Mouse (Mus musculus) regulatory T cell (primary cell): ENCODE measurements around the gene Sv2b.
"Not testable (repeated sequence)": the region's sequence is repeated elsewhere in the genome, so short reads cannot be mapped to it uniquely, and the experiment has no call there.

Experiments
- in situ Hi-C: fragments of 300-600 bp; cut with MboI, MseI; formaldehyde crosslinking; loops from one replicate; pipeline ENCODE4 v1.15.1; 2025; ENCODE audit warnings: high pct_unique_total_duplicates

The Sv2b gene

DNA sequence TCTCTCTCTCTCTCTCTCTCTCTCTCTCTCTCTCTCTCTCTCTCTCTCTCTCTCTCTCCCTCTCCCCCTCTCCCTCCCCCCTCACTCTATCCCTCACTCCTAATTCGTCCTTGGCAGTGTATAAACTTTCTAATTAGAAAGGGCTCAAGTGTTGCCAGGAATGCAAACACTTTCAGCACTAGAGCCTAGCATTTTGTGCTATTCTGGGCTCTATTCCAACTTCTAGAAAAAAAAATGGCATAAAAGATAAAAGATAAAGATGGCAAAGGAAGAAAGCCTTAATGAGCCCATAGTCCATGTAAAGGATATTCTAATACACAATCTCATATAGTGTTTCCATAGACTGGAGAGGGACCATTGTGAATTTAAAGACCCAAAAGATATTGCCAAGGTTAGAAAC, 88.3 kb downstream of the Sv2b start:
- in situ Hi-C loops, result no loop called here

DNA sequence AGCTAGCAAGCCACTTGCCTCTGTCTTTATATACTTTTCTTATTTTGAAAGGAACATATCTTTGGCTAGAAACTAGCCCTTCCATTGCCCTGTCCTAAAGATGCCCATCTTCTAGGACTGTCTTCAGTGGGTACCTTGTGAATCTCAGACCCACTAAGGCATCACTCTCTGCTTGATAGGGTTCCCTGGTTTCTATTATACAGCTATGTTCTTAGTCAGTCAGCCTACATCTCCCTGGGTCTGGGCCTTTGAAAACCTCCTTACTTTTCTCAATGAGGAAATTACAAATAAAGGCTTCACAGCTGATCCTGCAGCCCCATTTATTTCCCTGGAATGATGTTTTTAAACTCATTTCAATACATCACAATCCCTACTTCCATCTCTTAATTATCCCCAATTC, 88.8 kb downstream of the Sv2b start:
- in situ Hi-C loops, result no loop called here

DNA sequence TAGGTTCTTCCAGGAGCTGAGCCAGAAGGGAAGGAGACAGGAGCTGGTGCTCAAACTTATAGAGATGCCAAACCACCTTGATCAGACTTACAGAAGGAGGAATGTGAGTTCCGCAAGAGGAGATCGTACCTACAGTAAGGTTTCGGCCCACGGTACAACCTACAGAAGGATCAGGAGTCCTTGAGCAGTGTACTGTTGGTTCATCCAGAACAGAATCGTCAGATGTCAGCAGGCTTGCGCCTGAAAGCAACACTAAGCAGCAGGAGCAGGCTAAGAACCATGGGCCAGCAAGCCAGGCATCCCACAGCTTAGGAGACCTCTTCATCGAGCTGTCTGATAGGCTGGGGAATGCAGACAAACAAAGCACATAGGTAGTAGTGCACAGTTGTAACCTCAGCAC, 92.9 kb downstream of the Sv2b start:
- in situ Hi-C loops, result no loop called here

DNA sequence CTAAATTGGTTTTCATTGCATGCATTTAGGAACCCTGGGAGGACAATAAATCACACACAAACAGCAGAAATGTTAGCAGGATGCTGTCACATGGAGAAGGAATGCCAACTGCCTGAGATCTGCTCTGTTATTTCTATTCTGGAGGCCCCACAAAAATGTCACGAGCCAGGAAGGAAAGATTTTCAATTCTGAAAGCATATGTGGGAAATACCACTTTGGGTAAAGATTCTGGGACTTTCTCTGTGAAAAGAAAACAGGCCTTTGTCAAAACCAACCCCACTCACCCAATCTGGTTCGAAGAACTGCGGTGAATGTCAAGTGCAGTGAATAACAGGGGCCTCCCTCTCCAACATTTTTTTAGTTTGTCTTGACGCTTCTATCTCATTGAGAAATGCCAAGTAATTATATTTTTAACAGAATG, 99.8 kb downstream of the Sv2b start:
- in situ Hi-C loops, result no loop called here

- in situ Hi-C loops, result no loop called here
Observed at GRCm38 (mm10) chr7:75207965-75208644, 101.0 kb downstream of the Sv2b start.

- in situ Hi-C loops, result no loop called here
Observed at GRCm38 (mm10) chr7:75206671-75207070, 102.4 kb downstream of the Sv2b start.

DNA sequence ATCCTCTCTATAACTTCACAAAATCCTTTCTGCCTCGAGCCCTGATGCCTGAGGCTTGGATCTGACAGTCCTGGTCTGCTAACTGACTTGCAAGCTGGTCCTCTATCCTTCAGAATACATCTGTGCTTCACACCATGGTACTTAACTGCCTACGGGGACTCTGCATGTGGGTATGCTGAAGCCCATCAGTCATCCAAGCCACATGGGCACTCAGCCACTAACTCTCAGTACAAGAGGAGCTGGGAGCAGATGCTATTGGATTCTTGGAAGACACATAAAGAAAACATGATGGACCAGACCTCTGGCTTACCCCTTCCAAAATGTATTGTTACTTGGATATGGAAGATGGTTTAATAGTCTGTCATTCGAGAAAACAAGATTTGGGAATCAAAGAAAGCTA, 103.7 kb downstream of the Sv2b start:
- in situ Hi-C loops, result no loop called here

GRCm38 (mm10) chr7:75194919-75195230, 114.2 kb downstream of the Sv2b start:
- in situ Hi-C loops, result not testable (repeated sequence)

GRCm38 (mm10) chr7:75194158-75194918, 114.7 kb downstream of the Sv2b start:
- in situ Hi-C loops, result no loop called here

- in situ Hi-C loops, result no loop called here
Observed at GRCm38 (mm10) chr7:75190192-75190591, 118.9 kb downstream of the Sv2b start.

GRCm38 (mm10) chr7:75175042-75175441, 134.0 kb downstream of the Sv2b start:
- in situ Hi-C loops, result no loop called here

DNA sequence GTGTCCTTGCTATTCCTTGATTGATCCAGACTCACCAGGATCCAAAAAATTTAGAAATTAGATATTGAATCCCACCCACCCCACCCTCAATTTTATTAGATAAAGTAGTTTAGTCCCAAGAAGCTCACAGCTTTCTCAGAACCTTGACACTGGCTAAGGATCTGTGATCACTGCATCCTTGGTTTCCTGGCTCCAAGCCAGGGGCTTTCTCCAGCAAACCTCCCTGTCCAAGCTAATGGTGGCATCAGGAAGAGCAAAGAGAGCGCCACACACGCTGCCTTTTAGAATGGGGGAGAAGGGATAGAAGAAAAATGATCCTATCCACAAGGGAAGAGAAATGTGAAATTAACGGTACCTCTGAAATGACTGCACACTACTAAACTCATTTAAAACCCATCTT, 141.6 kb downstream of the Sv2b start:
- in situ Hi-C loops, result no loop called here

- in situ Hi-C loops, result loop anchor here (25.0 kb wide), 3 partner anchors 365 to 715 kb away; no protein-coding TSS in a partner anchor
Observed at GRCm38 (mm10) chr7:75147174-75147573, 161.9 kb downstream of the Sv2b start.

DNA sequence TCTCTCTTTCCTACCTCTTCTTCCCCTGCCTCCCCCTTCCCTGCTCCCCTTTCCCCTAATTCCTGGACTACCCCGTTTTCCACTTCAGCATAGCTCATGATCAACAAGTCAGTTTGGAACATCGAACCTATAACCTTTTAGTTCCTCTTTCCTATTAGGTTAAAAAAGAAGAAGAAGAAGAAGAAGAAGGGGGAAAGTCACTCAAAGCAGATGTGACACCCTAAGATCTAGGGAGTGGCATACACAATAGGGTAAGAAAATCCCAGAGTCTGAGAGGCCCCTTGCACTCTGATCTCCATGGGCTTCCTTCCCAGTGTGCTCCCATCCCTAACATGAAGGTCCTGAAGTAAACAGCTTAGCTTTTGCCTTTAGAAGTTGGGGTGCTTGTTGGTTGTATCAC, 166.3 kb downstream of the Sv2b start:
- in situ Hi-C loops, result loop anchor here (25.0 kb wide), 3 partner anchors 370 to 720 kb away; no protein-coding TSS in a partner anchor

DNA sequence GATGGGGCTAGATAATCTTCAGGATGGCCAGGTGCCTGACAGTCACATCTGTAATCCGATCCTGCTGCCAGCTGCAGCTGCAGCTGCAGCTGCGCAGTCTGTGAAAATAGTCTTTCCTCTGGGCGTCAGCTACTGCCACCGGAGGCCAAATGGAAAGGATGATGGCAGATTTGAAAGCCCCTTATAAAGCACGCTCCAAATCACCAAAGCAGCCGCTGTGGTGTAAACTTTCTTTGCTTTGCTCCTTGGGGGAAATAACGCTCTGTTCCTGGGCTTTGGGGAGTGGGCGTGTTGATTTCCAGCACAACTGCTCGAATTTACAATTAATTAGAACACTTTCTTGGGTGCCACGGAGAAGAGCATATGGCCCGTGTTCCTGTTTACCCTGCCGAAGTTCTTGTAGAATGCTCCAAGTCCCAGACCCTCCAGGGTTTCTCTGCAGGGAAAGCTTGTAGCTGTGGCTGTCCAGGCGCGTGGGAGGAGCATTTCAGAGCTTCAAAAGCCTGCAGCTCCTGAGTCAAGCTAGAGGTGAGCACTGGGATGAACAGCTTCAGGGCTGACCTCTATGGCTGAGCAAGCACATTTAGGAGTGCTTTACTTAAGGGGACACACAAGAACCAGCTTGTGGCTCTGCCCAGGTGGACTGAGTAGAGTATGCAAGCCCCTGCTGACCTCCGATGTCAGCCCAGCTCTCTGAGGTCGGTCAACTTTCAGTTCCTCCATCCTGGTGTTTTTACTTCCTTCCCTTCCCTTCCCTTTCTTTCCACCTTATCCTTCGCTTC, 167.0 kb downstream of the Sv2b start:
- in situ Hi-C loops, result loop anchor here (25.0 kb wide), 3 partner anchors 370 to 720 kb away; no protein-coding TSS in a partner anchor

DNA sequence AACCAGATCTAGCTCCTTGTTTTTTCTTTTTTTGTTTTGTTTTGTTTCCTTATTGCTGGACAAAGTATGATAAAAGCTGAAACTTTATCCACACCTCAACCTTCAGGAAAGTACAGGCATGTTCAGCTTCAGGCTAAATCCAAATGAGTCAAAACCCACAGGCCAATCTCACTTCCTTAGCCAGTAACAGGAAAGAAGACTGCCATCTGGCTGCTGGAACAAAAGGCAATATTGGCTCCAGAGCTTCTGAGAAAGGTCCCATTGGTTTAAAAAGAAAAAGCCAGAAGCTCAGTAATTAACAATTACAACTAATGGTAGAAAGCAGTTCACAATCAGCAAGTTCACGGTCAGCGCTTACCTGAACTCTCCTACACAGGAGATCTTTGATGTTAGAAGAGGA, 169.8 kb downstream of the Sv2b start:
- in situ Hi-C loops, result loop anchor here (5.0 to 25.0 kb wide), 4 partner anchors 228 to 723 kb away; no protein-coding TSS in a partner anchor

- in situ Hi-C loops, result loop anchor here (5.0 to 25.0 kb wide), 4 partner anchors 232 to 727 kb away; no protein-coding TSS in a partner anchor
Observed at GRCm38 (mm10) chr7:75134710-75135617, 174.1 kb downstream of the Sv2b start.

DNA sequence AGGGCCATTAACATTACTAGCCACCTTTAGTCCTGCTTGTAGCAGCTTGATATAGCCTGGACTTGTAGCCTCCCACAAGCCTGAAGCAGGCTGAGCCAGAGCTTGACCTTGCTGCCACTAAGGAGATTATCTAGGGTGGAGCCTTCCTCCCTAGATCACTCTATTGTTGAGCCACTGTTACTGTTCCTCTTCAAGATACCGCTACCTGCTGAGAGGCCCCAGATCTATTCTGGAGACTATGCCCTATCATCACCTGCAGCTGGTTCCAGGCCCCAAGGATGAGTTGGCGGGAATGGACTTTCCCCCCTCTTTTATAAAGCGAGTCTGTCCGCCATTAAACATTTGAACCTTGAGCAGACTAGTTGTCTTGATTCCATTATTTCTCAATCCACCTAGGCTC, 181.0 kb downstream of the Sv2b start:
- in situ Hi-C loops, result loop anchor here (25.0 kb wide), 3 partner anchors 384 to 734 kb away; no protein-coding TSS in a partner anchor

- in situ Hi-C loops, result loop anchor here (25.0 kb wide), 1 partner anchor 562 kb away; the partner anchor contains the start of gene Slco3a1
Observed at GRCm38 (mm10) chr7:75124067-75124466, 185.0 kb downstream of the Sv2b start.

GRCm38 (mm10) chr7:75118022-75118673, 190.9 kb downstream of the Sv2b start:
- in situ Hi-C loops, result loop anchor here (10.0 to 25.0 kb wide), 2 partner anchors 556 to 1083 kb away; partner anchors contain the start of gene Slco3a1
